Mouse (Mus musculus) intestine, embryonic 14.5 days (tissue): ENCODE measurements around the gene Tmem51. TPM values are rescaled to one million over a fixed set of nuclear protein-coding genes. Genes with fewer than 3 reads are reported as not detected.

Experiments
- ATAC-seq: fragments of 200-750 bp; cut with Nextera tagmentation; replicated peaks from 2 replicates; pipeline ENCODE4 v1.8.0; 2017; ENCODE audit warnings: low read depth, moderate number of reproducible peaks, moderate TSS enrichment, moderate library complexity; ENCODE audit not compliant: low FRiP score, low TSS enrichment
- DNase-seq: peaks from one replicate; pipeline ENCODE4 v3.0.0-alpha.2; 2018; ENCODE audit warnings: low spot score
- H3K27ac ChIP-seq: fragments of 300-500 bp; sonication (generic); 2 replicates; pipeline ENCODE4 v1.5.1; 2014; ENCODE audit warnings: low read depth, mild to moderate bottlenecking, control low read depth
- H3K27me3 ChIP-seq: fragments of 300-500 bp; sonication (generic); replicated peaks from 2 replicates; pipeline ENCODE4 v1.6.1; 2014; ENCODE audit warnings: low read length, control low read depth; ENCODE audit not compliant: control insufficient read depth, insufficient read depth
- H3K36me3 ChIP-seq: fragments of 300-500 bp; sonication (generic); 2 replicates; pipeline ENCODE4 v1.6.1; 2014; ENCODE audit warnings: low read length, control low read depth; ENCODE audit not compliant: control insufficient read depth, insufficient read depth
- H3K4me1 ChIP-seq: fragments of 300-500 bp; sonication (generic); replicated peaks from 2 replicates; pipeline ENCODE4 v1.6.1; 2014; ENCODE audit warnings: low read length, control low read depth, mixed read lengths; ENCODE audit not compliant: control insufficient read depth, insufficient read depth
- H3K4me2 ChIP-seq: fragments of 300-500 bp; sonication (generic); 2 replicates; pipeline ENCODE4 v1.6.1; 2014; ENCODE audit warnings: low read length
- H3K4me3 ChIP-seq: fragments of 300-500 bp; sonication (generic); 2 replicates; pipeline ENCODE4 v1.5.1; 2014; ENCODE audit warnings: low read depth, low read length, control low read depth, mixed read lengths
- H3K9ac ChIP-seq: fragments of 300-500 bp; sonication (generic); 2 replicates; pipeline ENCODE4 v1.6.1; 2014; ENCODE audit warnings: mild to moderate bottlenecking, low read length
- H3K9me3 ChIP-seq: fragments of 300-500 bp; sonication (generic); 2 replicates; pipeline ENCODE4 v1.6.1; 2016; ENCODE audit warnings: low read length, control low read depth; ENCODE audit not compliant: control insufficient read depth
- WGBS: fragments of 180-500 bp; shearing (Covaris S2); extraction: QIAGEN DNeasy Blood & Tissue Kit; methylation state at CpG from one replicate; pipeline ENCODE4 v1.1.7; 2014; 5-methylcytosine and 5-hydroxymethylcytosine counted together
- polyA plus RNA-seq: library from polyadenylated mRNA; unstranded; fragments of >200 nt; fragmentation: Nextera tagmentation; extraction: Ambion mirVana; gene quantifications from 2 replicates; pipeline ENCODE4 v1.2.1, GENCODE M21; 2014

Gene Tmem51
- polyA plus RNA-seq, 1 experiment from 2014 or later: 45.5 TPM

DNA sequence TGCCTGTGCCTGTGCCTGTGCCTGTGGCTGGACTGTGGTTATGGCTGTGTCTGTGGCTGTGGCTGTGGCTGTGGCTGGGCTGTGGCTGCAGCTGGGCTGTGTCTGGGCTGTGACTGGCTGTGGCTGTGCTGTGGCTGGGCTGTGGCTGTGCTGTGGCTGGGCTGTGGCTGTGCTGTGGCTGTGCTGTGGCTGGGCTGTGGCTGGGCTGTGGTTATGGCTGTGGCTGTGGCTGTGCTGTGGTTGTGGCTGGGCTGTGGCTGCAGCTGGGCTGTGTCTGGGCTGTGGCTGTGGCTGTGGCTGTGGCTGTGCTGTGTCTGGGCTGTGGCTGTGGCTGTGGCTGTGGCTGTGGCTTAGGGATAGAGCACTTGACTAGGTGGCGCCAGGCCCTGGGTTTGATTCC lies 95.9 kb downstream of the Tmem51 start:
- H3K27me3 ChIP-seq: no peaks in the 10 kb centered on the region
- H3K36me3 ChIP-seq: no peaks in the 10 kb centered on the region

DNA sequence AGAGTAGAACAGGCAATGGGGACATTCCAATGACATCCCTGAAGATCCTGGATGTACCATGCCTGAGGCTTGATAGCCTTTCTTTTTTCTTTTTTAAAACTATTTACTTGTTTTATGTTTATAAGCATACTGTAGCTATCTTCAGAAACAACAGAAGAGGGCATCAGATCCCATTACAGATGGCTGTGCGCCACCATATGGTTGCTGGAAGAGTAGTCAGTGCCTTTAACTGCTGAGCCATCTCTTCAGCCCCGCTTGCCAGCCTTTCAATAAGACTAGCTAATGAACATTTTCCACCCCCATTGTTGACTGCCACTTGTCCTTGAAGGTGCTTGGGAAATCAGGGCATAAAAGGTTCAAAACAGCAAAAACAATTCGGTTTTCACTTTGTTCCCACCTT lies 100.4 kb downstream of the Tmem51 start:
- no peak for ATAC-seq
- H3K4me3 ChIP-seq: no peak overlapping the region
- H3K27me3 ChIP-seq: no peaks in the 10 kb centered on the region
- no peak overlapping the region for H3K4me2 ChIP-seq
- H3K27ac ChIP-seq: no peak overlapping the region
- 60% methylated on average over 3 of the region's 3 CpGs for WGBS
- H3K9me3 ChIP-seq: no peaks in the 10 kb centered on the region
- H3K36me3 ChIP-seq: no peaks in the 10 kb centered on the region
- H3K4me1 ChIP-seq: no peaks in the 10 kb centered on the region
- H3K9ac ChIP-seq: no peak overlapping the region
- DNase-seq: no peak

More for the DNA sequence above, 95.9 kb downstream of the Tmem51 start:
- H3K9ac ChIP-seq: no peak overlapping the region
- no peaks in the 10 kb centered on the region for H3K9me3 ChIP-seq
- WGBS: 92% methylated on average over 1 of the region's 1 CpGs
- no peak for DNase-seq
- no peak overlapping the region for H3K27ac ChIP-seq
- H3K4me2 ChIP-seq: no peak overlapping the region
- H3K4me3 ChIP-seq: no peak overlapping the region
- ATAC-seq: no peak
- H3K4me1 ChIP-seq: no peaks in the 10 kb centered on the region

DNA sequence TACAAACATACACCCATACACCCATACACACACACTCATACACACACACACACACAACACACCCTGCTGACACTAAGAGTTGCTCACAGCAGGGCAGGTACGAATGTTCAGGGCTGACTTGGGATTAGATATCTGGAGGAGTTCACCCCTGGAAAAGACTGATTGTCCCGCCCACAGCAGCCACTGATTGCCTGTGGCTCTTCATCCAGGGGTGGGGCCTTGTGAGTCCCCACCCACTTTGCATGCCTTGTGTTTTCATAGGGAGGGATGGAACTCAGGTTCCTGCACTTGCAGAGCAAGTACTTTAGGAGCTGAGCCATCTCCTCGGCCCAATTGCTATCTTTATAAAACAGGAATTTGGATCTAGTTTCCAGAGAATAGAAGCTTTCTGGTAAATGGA lies 102.6 kb downstream of the Tmem51 start:
- no peaks in the 10 kb centered on the region for H3K36me3 ChIP-seq
- H3K9ac ChIP-seq: no peak overlapping the region
- 62% methylated on average over 3 of the region's 3 CpGs for WGBS
- no peak overlapping the region for H3K4me3 ChIP-seq
- no peaks in the 10 kb centered on the region for H3K4me1 ChIP-seq
- no peak for ATAC-seq
- no peak overlapping the region for H3K4me2 ChIP-seq
- DNase-seq: no peak
- no peak overlapping the region for H3K27ac ChIP-seq
- H3K27me3 ChIP-seq: no peaks in the 10 kb centered on the region
- H3K9me3 ChIP-seq: no peaks in the 10 kb centered on the region

Other genes with a start within 250 kb of the Tmem51 start
- gene Ctrc, start 237.9 kb downstream of the Tmem51 start, polyA plus RNA-seq: not detected in 2 replicates
- 59.4 and 75.6 TPM in 2 replicates for gene Efhd2, start 209.4 kb downstream of the Tmem51 start, polyA plus RNA-seq
- 1.8 and 2.2 TPM in 2 replicates for gene Fhad1, start 69.2 kb downstream of the Tmem51 start, polyA plus RNA-seq
- gene Kazn, start 155.1 kb upstream of the Tmem51 start, polyA plus RNA-seq: 13.7 and 14.7 TPM in 2 replicates